Mouse (Mus musculus) intestine, embryonic 14.5 days (tissue): ENCODE results near the gene Nlrp6. TPM values are rescaled to one million over a fixed set of nuclear protein-coding genes. Genes with fewer than 3 reads are reported as not detected.
A peak's percentile ranks its signal among the peaks of the same experiment; 100 is the strongest.
"Not testable (repeated sequence)": the region's sequence is repeated elsewhere in the genome, so short reads cannot be mapped to it uniquely, and the experiment has no call there.

Experiments used
- ATAC-seq: fragments of 200-750 bp; cut with Nextera tagmentation; replicated peaks from 2 replicates; pipeline ENCODE4 v1.8.0; 2017; ENCODE audit warnings: low read depth, moderate number of reproducible peaks, moderate TSS enrichment, moderate library complexity; ENCODE audit not compliant: low FRiP score, low TSS enrichment
- DNase-seq: peaks from one replicate; pipeline ENCODE4 v3.0.0-alpha.2; 2018; ENCODE audit warnings: low spot score
- H3K27ac ChIP-seq: fragments of 300-500 bp; sonication (generic); 2 replicates; pipeline ENCODE4 v1.5.1; 2014; ENCODE audit warnings: low read depth, mild to moderate bottlenecking, control low read depth
- H3K27me3 ChIP-seq: fragments of 300-500 bp; sonication (generic); replicated peaks from 2 replicates; pipeline ENCODE4 v1.6.1; 2014; ENCODE audit warnings: low read length, control low read depth; ENCODE audit not compliant: control insufficient read depth, insufficient read depth
- H3K36me3 ChIP-seq: fragments of 300-500 bp; sonication (generic); 2 replicates; pipeline ENCODE4 v1.6.1; 2014; ENCODE audit warnings: low read length, control low read depth; ENCODE audit not compliant: control insufficient read depth, insufficient read depth
- H3K4me1 ChIP-seq: fragments of 300-500 bp; sonication (generic); replicated peaks from 2 replicates; pipeline ENCODE4 v1.6.1; 2014; ENCODE audit warnings: low read length, control low read depth, mixed read lengths; ENCODE audit not compliant: control insufficient read depth, insufficient read depth
- H3K4me2 ChIP-seq: fragments of 300-500 bp; sonication (generic); 2 replicates; pipeline ENCODE4 v1.6.1; 2014; ENCODE audit warnings: low read length
- H3K4me3 ChIP-seq: fragments of 300-500 bp; sonication (generic); 2 replicates; pipeline ENCODE4 v1.5.1; 2014; ENCODE audit warnings: low read depth, low read length, control low read depth, mixed read lengths
- H3K9ac ChIP-seq: fragments of 300-500 bp; sonication (generic); 2 replicates; pipeline ENCODE4 v1.6.1; 2014; ENCODE audit warnings: mild to moderate bottlenecking, low read length
- H3K9me3 ChIP-seq: fragments of 300-500 bp; sonication (generic); 2 replicates; pipeline ENCODE4 v1.6.1; 2016; ENCODE audit warnings: low read length, control low read depth; ENCODE audit not compliant: control insufficient read depth
- whole genome bisulfite sequencing: fragments of 180-500 bp; shearing (Covaris S2); extraction: QIAGEN DNeasy Blood & Tissue Kit; methylation state at CpG from one replicate; pipeline ENCODE4 v1.1.7; 2014; 5-methylcytosine and 5-hydroxymethylcytosine counted together
- polyA plus RNA-seq: library from polyadenylated mRNA; unstranded; fragments of >200 nt; fragmentation: Nextera tagmentation; extraction: Ambion mirVana; gene quantifications from 2 replicates; pipeline ENCODE4 v1.2.1, GENCODE M21; 2014

Gene Nlrp6
- polyA plus RNA-seq, 1 experiment from 2014 or later: 18.4 TPM

- ATAC-seq: peak; percentile 22; the same call in 1 of the 2 replicates
- peak overlapping the region; percentile 44 for H3K9ac ChIP-seq
- no peaks in the 10 kb centered on the region for H3K36me3 ChIP-seq
Measured at GRCm38 (mm10) chr7:140967862-140968591, 47.3 kb downstream of the Nlrp6 start.

DNA sequence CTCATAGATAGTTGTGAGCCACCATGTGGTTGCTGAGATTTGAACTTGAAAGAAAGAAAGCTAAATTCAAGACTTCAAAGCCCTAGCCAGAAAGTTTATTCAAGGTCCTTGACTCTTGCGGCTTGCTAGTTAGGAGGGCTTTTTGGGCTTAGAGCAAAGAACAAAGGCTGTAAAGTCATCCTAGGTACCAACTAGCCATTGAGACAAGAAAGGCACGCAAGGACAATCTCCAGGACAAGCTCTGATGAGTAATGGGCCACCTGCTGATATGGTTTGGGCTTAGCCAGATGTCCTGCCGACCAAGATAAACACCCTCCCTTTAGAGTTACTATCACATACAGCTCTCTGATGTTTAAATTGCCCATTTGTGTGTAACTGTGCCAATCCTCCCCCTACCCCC is 48.0 kb downstream of the Nlrp6 start:
- 0 out of 2 replicates have a peak overlapping the region, but pooled peaks have one; percentile 80 for H3K27ac ChIP-seq
- 21% methylated on average over 3 of the region's 3 CpGs for WGBS
- peak overlapping the region; percentile 28 for H3K4me3 ChIP-seq
- not testable (repeated sequence) for H3K9me3 ChIP-seq, H3K9ac ChIP-seq, H3K36me3 ChIP-seq, H3K27me3 ChIP-seq, ATAC-seq, DNase-seq
- peaks cover 27% of the 10 kb centered on the region for H3K4me1 ChIP-seq
- H3K4me2 ChIP-seq: peak overlapping the region; percentile 50

More at GRCm38 (mm10) chr7:140967862-140968591, 47.3 kb downstream of the Nlrp6 start:
- no peaks in the 10 kb centered on the region for H3K27me3 ChIP-seq
- peak overlapping the region; percentile 80 for H3K27ac ChIP-seq
- peaks cover 21% of the 10 kb centered on the region for H3K4me1 ChIP-seq
- H3K4me2 ChIP-seq: peak overlapping the region; percentile 50
- DNase-seq: peak; percentile 63
- WGBS: 6% methylated on average over 14 of the region's 14 CpGs
- H3K9me3 ChIP-seq: no peaks in the 10 kb centered on the region
- H3K4me3 ChIP-seq: peak overlapping the region; percentile 28

- WGBS: 26% methylated on average over 7 of the region's 7 CpGs
- Histone ChIP-seq H3K4me2 (no peak overlapping the region), H3K9ac (no peak overlapping the region), H3K4me3 (no peak overlapping the region), H3K27me3 (no peaks in the 10 kb centered on the region), H3K4me1 (peaks cover 42% of the 10 kb centered on the region), H3K36me3 (no peaks in the 10 kb centered on the region), H3K9me3 (no peaks in the 10 kb centered on the region), H3K27ac (peak overlapping the region; percentile 89)
- no peak for DNase-seq
- ATAC-seq: 0 out of 2 replicates have a peak, but pooled peaks have one; percentile 9
Measured at GRCm38 (mm10) chr7:140970931-140971330, 50.2 kb downstream of the Nlrp6 start.

- H3K9ac ChIP-seq: no peak overlapping the region
- no peak for DNase-seq
- no peaks in the 10 kb centered on the region for H3K9me3 ChIP-seq
- H3K27ac ChIP-seq: peak overlapping the region; percentile 89
- peaks cover 42% of the 10 kb centered on the region for H3K4me1 ChIP-seq
- H3K27me3 ChIP-seq: no peaks in the 10 kb centered on the region
- WGBS: 31% methylated on average over 8 of the region's 8 CpGs
- no peak overlapping the region for H3K4me3 ChIP-seq
- no peaks in the 10 kb centered on the region for H3K36me3 ChIP-seq
- no peak overlapping the region for H3K4me2 ChIP-seq
- ATAC-seq: peak; percentile 82
Measured at GRCm38 (mm10) chr7:140971479-140972171, 50.9 kb downstream of the Nlrp6 start.

DNA sequence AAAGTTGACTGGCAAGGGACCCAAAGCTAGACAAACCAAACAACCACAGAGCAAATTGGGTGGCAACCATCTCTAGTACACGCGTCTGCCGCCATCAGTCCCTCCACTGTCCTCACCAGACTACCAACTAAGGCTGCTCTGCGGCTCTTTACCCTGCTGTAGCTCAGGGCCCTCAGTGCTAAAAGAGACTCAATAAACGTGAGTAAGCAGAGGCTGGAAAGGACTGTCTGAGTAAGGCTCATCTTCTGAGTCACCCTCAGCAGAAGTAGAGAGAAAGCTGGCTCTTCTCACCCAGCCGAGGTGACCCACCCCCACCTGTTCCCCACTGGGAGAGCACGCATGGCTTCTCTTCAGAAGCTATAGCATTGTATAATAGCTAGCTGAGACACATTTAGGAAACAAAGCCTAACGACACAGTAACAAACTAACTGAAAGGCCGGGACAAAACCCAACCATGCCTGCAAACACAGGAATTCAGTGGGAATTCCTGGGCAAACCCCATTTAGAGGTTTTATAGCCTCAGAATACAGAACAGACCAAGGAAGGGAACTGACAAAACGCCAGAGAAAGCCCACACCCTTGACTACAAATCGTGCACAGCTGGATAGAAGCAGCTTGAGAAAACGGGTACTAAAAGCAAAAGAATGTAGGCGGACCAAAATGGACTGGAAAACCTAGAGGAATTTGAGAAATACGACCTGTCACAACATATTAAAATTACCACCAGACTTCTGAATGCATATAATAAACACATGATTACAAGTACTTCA is 52.9 kb downstream of the Nlrp6 start:
- DNase-seq (no peak), ATAC-seq (no peak)
- WGBS: 32% methylated on average over 14 of the region's 14 CpGs
- Histone ChIP-seq H3K4me3 (no peak overlapping the region), H3K4me1 (peaks cover 36% of the 10 kb centered on the region), H3K36me3 (no peaks in the 10 kb centered on the region), H3K4me2 (no peak overlapping the region), H3K27ac (peak overlapping the region; percentile 77), H3K9ac (no peak overlapping the region), H3K27me3 (no peaks in the 10 kb centered on the region), H3K9me3 (no peaks in the 10 kb centered on the region)

DNA sequence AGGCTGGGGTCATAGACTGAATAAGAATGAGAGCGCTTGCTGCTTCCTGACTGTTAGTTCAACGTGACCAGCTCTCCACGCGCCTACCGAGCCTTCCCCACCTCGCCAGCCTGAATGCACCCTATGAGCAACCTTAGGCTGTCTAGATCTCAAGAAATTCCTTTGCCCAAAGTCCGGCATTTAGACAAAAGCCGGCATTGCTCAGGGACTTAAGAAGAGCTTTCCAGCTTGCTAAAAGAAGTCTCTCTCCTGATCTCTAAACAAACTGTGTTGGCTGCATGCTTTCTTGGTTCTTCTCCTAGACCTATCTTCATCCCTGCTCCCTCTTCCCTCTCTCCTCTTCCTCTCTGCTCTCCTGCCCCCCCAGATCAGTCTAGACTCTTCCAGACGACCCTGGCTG is 54.2 kb downstream of the Nlrp6 start:
- DNase-seq (no peak), ATAC-seq (no peak)
- Histone ChIP-seq H3K27ac (peak overlapping the region; percentile 82), H3K9me3 (no peaks in the 10 kb centered on the region), H3K36me3 (no peaks in the 10 kb centered on the region), H3K4me2 (no peak overlapping the region), H3K4me1 (peaks cover 36% of the 10 kb centered on the region), H3K4me3 (no peak overlapping the region), H3K9ac (no peak overlapping the region), H3K27me3 (no peaks in the 10 kb centered on the region)
- 17% methylated on average over 9 of the region's 9 CpGs for WGBS

DNA sequence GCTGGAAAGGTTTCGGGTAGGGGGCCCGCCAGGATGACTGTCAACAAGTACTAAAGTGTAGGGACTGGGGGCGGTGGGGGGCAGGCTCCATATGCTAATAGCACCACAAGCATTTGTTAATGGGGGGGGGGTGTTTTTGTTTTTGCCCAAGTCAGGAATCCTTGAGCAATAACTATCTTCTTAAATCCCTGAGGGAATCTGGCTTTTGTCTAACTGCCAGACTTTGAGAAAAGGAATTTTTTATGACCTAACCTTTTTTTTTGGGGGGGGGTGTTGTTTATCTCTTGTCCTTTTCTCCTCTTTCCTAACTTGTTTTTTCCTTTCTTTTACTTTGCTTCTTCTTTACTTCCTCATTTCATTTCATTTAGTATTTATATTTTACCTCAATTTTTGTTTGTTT is 54.8 kb downstream of the Nlrp6 start:
- DNase-seq (no peak), ATAC-seq (no peak)
- Histone ChIP-seq H3K36me3 (no peaks in the 10 kb centered on the region), H3K9me3 (no peaks in the 10 kb centered on the region), H3K9ac (no peak overlapping the region), H3K4me3 (no peak overlapping the region), H3K4me2 (no peak overlapping the region), H3K4me1 (peaks cover 34% of the 10 kb centered on the region), H3K27ac (peak overlapping the region; percentile 82; the same call in 1 of the 2 replicates), H3K27me3 (no peaks in the 10 kb centered on the region)
- 23% methylated on average over 3 of the region's 3 CpGs for WGBS

- H3K9me3 ChIP-seq, H3K9ac ChIP-seq, ATAC-seq, H3K27me3 ChIP-seq, H3K27ac ChIP-seq, H3K4me2 ChIP-seq, DNase-seq, H3K4me3 ChIP-seq, H3K36me3 ChIP-seq: not testable (repeated sequence)
- WGBS: 92% methylated on average over 9 of the region's 9 CpGs
- H3K4me1 ChIP-seq: peaks cover 22% of the 10 kb centered on the region
Measured at GRCm38 (mm10) chr7:140976720-140977119, 56.0 kb downstream of the Nlrp6 start.
